Mouse (Mus musculus) kidney, embryonic 15.5 days (tissue): ENCODE data around the gene Gstp3. TPM values are rescaled to one million over a fixed set of nuclear protein-coding genes. Genes with fewer than 3 reads are reported as not detected.
A peak's percentile ranks its signal among the peaks of the same experiment; 100 is the strongest.

Experiments used
- ATAC-seq: fragments of 200-750 bp; cut with Nextera tagmentation; replicated peaks from 2 replicates; pipeline ENCODE4 v1.8.0; 2017; ENCODE audit warnings: moderate TSS enrichment; ENCODE audit not compliant: low FRiP score
- H3K27ac ChIP-seq: fragments of 300-500 bp; sonication (generic); 2 replicates; pipeline ENCODE4 v1.5.1; 2015; ENCODE audit warnings: mild to moderate bottlenecking, inconsistent platforms
- H3K27me3 ChIP-seq: fragments of 300-500 bp; sonication (generic); 2 replicates; pipeline ENCODE4 v1.6.1; 2015; ENCODE audit warnings: inconsistent platforms
- H3K36me3 ChIP-seq: fragments of 300-500 bp; sonication (generic); 2 replicates; pipeline ENCODE4 v1.6.1; 2015; ENCODE audit warnings: inconsistent platforms
- H3K4me1 ChIP-seq: fragments of 300-500 bp; sonication (generic); 2 replicates; pipeline ENCODE4 v1.6.1; 2015; ENCODE audit warnings: inconsistent platforms
- H3K4me2 ChIP-seq: fragments of 300-500 bp; sonication (generic); 2 replicates; pipeline ENCODE4 v1.6.1; 2015; ENCODE audit warnings: moderate library complexity, mild to moderate bottlenecking, inconsistent platforms
- H3K4me3 ChIP-seq: fragments of 300-500 bp; sonication (generic); replicated peaks from 2 replicates; pipeline ENCODE4 v1.5.1; 2015; ENCODE audit warnings: mild to moderate bottlenecking, inconsistent platforms
- H3K9ac ChIP-seq: fragments of 300-500 bp; sonication (generic); 2 replicates; pipeline ENCODE4 v1.6.1; 2015; ENCODE audit warnings: mild to moderate bottlenecking, inconsistent platforms
- H3K9me3 ChIP-seq: fragments of 300-500 bp; sonication (generic); replicated peaks from 2 replicates; pipeline ENCODE4 v1.6.1; 2016; ENCODE audit warnings: inconsistent platforms
- whole genome bisulfite sequencing: fragments of 180-500 bp; shearing (Covaris S2); methylation state at CpG from one replicate; pipeline ENCODE4 v1.1.7; 2015; ENCODE audit warnings: mixed read lengths; 5-methylcytosine and 5-hydroxymethylcytosine counted together
- polyA plus RNA-seq: library from polyadenylated mRNA; unstranded; fragments of >200 nt; fragmentation: Nextera tagmentation; extraction: Ambion mirVana; gene quantifications from 2 replicates; pipeline ENCODE4 v1.2.1, GENCODE M21; 2015

Gstp3 gene
- polyA plus RNA-seq, 1 experiment from 2014 or later, result 1.4 TPM

GRCm38 (mm10) chr19:4032668-4033067 lies 26.7 kb downstream of the Gstp3 start:
- no peak overlapping the region for H3K4me2 ChIP-seq
- no peak for ATAC-seq
- no peak overlapping the region for H3K4me3 ChIP-seq
- peaks cover 20% of the 10 kb centered on the region for H3K4me1 ChIP-seq
- H3K36me3 ChIP-seq, result peaks cover 10% of the 10 kb centered on the region
- H3K9me3 ChIP-seq, result no peaks in the 10 kb centered on the region
- no peak overlapping the region for H3K9ac ChIP-seq
- WGBS, result 77% methylated on average over 7 of the region's 7 CpGs
- no peak overlapping the region for H3K27ac ChIP-seq
- H3K27me3 ChIP-seq, result no peaks in the 10 kb centered on the region

GRCm38 (mm10) chr19:4027576-4027975 lies 31.8 kb downstream of the Gstp3 start:
- Histone ChIP-seq H3K4me1 (no peaks in the 10 kb centered on the region), H3K9ac (no peak overlapping the region), H3K4me3 (no peak overlapping the region), H3K9me3 (0 out of 2 replicates have a peak, but pooled peaks cover 3% of the 10 kb centered on the region), H3K36me3 (no peaks in the 10 kb centered on the region), H3K27me3 (no peaks in the 10 kb centered on the region), H3K27ac (no peak overlapping the region), H3K4me2 (no peak overlapping the region)
- no peak for ATAC-seq

DNA sequence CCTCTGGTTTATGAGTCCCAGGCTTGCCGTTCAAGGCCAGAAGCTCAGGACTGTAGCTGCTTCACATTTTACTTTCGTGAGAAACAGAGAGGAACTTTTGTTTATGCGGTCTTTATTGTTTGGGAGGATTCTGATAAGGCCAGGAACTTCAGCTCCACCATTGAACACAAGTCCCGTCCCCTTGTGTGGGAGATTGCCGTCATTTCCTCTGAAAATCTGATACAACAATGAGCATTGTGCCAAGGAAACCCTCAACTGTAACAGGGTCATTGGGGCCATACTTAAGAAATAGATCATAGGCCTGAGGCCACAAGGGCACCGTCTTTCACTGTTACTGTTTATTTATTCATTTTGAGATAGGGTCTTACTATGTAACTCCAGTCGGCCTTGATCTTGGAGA lies 36.2 kb downstream of the Gstp3 start:
- Histone ChIP-seq H3K4me2 (no peak overlapping the region), H3K9me3 (0 out of 2 replicates have a peak, but pooled peaks cover 3% of the 10 kb centered on the region), H3K4me1 (peaks cover 13% of the 10 kb centered on the region), H3K27ac (no peak overlapping the region), H3K36me3 (no peaks in the 10 kb centered on the region), H3K4me3 (no peak overlapping the region), H3K9ac (no peak overlapping the region), H3K27me3 (no peaks in the 10 kb centered on the region)
- WGBS, result 71% methylated on average over 7 of the region's 7 CpGs
- ATAC-seq, result no peak

DNA sequence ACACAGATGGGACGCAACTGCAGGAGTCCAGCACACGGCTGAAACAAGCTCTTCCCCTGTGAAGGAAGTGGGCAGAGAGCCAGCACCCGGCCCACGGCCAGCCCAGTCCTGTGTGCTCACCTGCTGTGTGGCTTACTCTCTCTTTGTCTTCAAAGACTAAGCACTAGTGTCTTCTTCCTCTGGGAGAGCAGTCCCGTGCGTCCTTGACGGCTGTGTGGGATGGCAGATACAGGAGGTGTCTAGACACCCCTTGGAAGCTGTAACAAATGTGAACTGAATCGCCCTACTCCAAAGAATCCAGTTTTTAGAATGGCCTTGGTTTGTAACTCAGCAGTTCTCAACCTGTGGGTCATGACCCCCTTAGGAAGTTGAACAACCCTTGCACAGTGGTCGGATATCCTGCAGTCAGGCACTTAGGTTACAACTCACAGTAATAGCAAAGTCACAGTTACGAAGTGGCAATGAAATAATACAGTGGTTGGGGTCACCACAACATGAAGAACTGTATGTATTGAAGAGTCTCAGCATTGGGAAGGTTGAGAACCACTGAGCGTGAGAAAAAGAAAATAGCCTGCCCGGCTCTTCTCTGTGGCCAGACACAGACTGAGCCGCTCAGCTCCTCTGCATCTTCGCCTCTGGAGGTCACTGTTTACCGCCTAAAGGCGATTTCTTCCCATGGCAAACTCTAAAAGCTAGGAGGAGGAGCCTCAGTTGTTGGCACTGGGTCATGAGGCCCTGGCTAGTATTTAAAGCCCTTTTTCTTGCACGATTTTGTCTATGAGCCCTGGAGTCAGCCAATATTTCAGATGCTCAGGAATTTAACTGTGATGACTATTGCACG lies 40.4 kb downstream of the Gstp3 start:
- peaks cover 13% of the 10 kb centered on the region for H3K4me1 ChIP-seq
- no peak overlapping the region for H3K27ac ChIP-seq
- H3K4me2 ChIP-seq, result 0 out of 2 replicates have a peak overlapping the region, but pooled peaks have one; percentile 17
- ATAC-seq, result peak; percentile 80
- no peak overlapping the region for H3K9ac ChIP-seq
- no peaks in the 10 kb centered on the region for H3K27me3 ChIP-seq
- no peaks in the 10 kb centered on the region for H3K9me3 ChIP-seq
- no peak overlapping the region for H3K4me3 ChIP-seq
- no peaks in the 10 kb centered on the region for H3K36me3 ChIP-seq
- WGBS, result 35% methylated on average over 18 of the region's 18 CpGs

DNA sequence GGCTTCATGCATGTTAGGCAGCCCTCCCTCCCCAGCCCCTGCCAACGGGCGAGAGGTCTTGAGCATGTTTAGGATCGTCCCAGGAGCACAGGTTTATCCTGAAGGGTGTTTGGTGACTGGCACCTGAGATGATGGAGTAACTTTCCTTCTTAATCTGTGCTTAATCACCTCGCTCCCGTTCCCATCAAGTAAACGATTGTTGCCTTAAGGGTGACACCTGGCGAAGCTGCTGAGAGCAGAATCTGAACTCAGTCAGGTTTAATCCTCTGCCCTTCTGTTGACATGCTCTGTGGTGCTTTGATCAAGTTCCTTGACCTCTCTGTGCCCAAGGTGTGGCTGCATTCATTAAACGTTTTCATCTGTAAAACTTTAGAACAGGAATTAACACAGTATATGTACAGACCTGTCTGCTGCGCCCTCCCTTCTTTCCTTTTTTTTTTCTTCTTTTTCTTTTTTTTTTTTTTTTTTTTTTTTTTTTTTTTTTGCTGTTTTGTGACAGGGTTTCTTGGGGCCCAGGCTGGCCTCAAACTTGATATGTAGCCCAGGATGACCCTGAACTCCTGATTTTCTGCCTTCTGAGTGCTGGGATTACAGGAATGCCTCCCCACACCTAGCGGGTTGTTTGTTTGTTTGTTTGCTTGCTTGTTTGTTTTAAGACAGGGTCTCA lies 41.3 kb downstream of the Gstp3 start:
- no peaks in the 10 kb centered on the region for H3K36me3 ChIP-seq
- no peaks in the 10 kb centered on the region for H3K9me3 ChIP-seq
- no peak overlapping the region for H3K4me3 ChIP-seq
- 68% methylated on average over 10 of the region's 10 CpGs for WGBS
- no peaks in the 10 kb centered on the region for H3K27me3 ChIP-seq
- H3K4me2 ChIP-seq, result no peak overlapping the region
- H3K9ac ChIP-seq, result no peak overlapping the region
- ATAC-seq, result no peak
- H3K4me1 ChIP-seq, result peaks cover 18% of the 10 kb centered on the region
- no peak overlapping the region for H3K27ac ChIP-seq

- peaks cover 3% of the 10 kb centered on the region; the same call in 1 of the 2 replicates for H3K36me3 ChIP-seq
- no peaks in the 10 kb centered on the region for H3K9me3 ChIP-seq
- H3K27me3 ChIP-seq, result no peaks in the 10 kb centered on the region
- peaks cover 32% of the 10 kb centered on the region for H3K4me1 ChIP-seq
- H3K9ac ChIP-seq, result no peak overlapping the region
- H3K4me3 ChIP-seq, result no peak overlapping the region
- no peak for ATAC-seq
- no peak overlapping the region for H3K27ac ChIP-seq
- WGBS, result 71% methylated on average over 5 of the region's 5 CpGs
- no peak overlapping the region for H3K4me2 ChIP-seq
These were observed 43.7 kb downstream of the Gstp3 start for GRCm38 (mm10) chr19:4015635-4016034.

GRCm38 (mm10) chr19:4014802-4015201 lies 44.6 kb downstream of the Gstp3 start:
- Histone ChIP-seq H3K9ac (no peak overlapping the region), H3K27ac (no peak overlapping the region), H3K9me3 (no peaks in the 10 kb centered on the region), H3K4me3 (no peak overlapping the region), H3K27me3 (no peaks in the 10 kb centered on the region), H3K36me3 (peaks cover 11% of the 10 kb centered on the region), H3K4me1 (peaks cover 32% of the 10 kb centered on the region), H3K4me2 (no peak overlapping the region)
- no peak for ATAC-seq

- peaks cover 20% of the 10 kb centered on the region for H3K4me1 ChIP-seq
- no peaks in the 10 kb centered on the region for H3K27me3 ChIP-seq
- 13% methylated on average over 9 of the region's 9 CpGs for WGBS
- ATAC-seq, result no peak; the same call in 1 of the 2 replicates
- no peaks in the 10 kb centered on the region for H3K9me3 ChIP-seq
- peak overlapping the region; percentile 45 for H3K9ac ChIP-seq
- peaks cover 28% of the 10 kb centered on the region for H3K36me3 ChIP-seq
- peak overlapping the region; percentile 61 for H3K4me2 ChIP-seq
- H3K4me3 ChIP-seq, result peak overlapping the region; percentile 86
- H3K27ac ChIP-seq, result no peak overlapping the region; the same call in 1 of the 2 replicates
These were observed 46.3 kb downstream of the Gstp3 start for GRCm38 (mm10) chr19:4013066-4013465.

GRCm38 (mm10) chr19:4012432-4013022 lies 46.8 kb downstream of the Gstp3 start, which contains the start of gene Ndufv1:
Ndufv1 (minus strand) TSS chr19:4012806.
- Histone ChIP-seq H3K27me3 (no peaks in the 10 kb centered on the region), H3K9me3 (no peaks in the 10 kb centered on the region), H3K4me2 (peak within 1 kb of the TSS; percentile 61), H3K9ac (peak within 1 kb of the TSS; percentile 77), H3K4me3 (peak within 1 kb of the TSS; percentile 86), H3K27ac (peak within 1 kb of the TSS; percentile 77), H3K4me1 (peaks cover 20% of the 10 kb centered on the region), H3K36me3 (peaks cover 34% of the 10 kb centered on the region)
- ATAC-seq, result peak; percentile 99
- under 1% methylated on average over 45 of the region's 45 CpGs for whole genome bisulfite sequencing

GRCm38 (mm10) chr19:4011086-4011485 lies 48.3 kb downstream of the Gstp3 start:
- Histone ChIP-seq H3K27ac (no peak overlapping the region), H3K4me2 (no peak overlapping the region; the same call in 1 of the 2 replicates), H3K27me3 (no peaks in the 10 kb centered on the region), H3K36me3 (peaks cover 48% of the 10 kb centered on the region), H3K4me1 (peaks cover 20% of the 10 kb centered on the region), H3K9me3 (no peaks in the 10 kb centered on the region), H3K4me3 (no peak overlapping the region), H3K9ac (no peak overlapping the region)
- no peak for ATAC-seq
- 90% methylated on average over 5 of the region's 5 CpGs for WGBS
